Mouse (Mus musculus) adrenal gland, postnatal 4 days (tissue): ENCODE results near the gene Usp47. TPM values are rescaled to one million over a fixed set of nuclear protein-coding genes. Genes with fewer than 3 reads are reported as not detected.
"Not testable (repeated sequence)": the region's sequence is repeated elsewhere in the genome, so short reads cannot be mapped to it uniquely, and the experiment has no call there.

Source experiments
- DNase-seq, 2 experiments: peaks; one replicate each; pipeline ENCODE4 v3.0.0; 2021 to 2022; ENCODE audit warnings: low spot score in 2 of 2, mixed read lengths in 2 of 2
- total RNA-seq, 2 experiments: library from RNA; stranded (reverse); gene quantifications; 2 replicates each; pipeline ENCODE4 v1.2.3; 2021

Gene Usp47
- total RNA-seq, 2 experiments from 2014 or later, result 80.7 to 82.2 TPM

DNA sequence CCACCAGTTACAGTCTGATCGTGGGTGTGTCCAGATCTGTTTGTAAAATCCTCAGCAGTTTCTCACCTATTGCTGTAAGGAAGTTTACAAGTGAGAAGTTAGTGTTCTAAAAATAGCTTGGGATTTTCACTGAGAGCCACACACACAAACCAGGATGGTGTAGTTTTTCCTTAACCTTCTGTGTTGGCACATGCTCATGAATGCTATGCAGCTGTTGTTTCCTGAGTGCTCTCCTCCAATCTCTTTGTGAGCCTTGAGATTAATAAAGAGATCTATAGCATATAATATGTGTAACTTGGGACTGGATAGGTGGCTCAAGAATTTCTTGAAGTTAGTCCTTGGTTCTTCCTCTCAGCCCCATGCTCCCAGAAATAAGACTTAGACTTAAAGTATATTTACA is 13.3 kb downstream of the Usp47 start:
- DNase-seq, result no peak

DNA sequence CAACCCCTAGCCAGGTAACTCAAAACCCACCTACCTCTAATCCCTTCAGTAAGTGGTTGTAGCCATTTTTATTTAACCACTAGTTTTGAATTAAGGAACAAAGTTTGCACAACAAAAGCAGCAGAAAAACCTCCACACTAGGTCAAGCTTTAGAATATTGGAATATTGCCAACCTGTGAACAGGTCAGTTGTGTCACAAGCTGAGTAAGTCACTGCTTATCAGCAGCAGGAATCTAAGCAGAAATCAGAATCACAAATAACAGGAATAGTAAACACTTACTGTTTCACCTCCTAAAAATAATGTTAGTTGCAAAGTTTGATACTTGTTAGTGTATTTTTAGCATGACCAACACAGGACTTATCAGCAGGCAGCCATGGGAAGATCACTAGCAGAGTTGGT is 17.0 kb downstream of the Usp47 start:
- DNase-seq, result no peak

DNA sequence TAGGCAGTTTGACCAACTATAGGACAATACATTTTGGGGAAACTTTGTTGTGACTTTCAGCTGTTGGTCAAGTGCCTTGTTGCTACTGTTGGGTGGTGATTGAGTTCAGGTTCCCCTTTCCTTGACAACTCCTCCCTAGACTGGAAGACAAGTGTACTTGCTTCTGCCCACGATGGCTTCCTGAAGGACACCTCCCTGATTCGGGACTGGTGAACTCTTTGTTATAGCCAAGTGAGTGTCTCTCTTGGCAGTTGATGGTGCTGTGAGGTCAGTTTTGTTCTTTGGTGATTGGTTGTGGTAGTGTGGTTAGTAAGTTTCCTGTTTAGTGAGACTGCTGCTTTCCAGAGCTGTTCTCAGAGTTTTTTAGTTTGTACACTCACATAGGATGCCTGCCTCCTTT is 19.5 kb downstream of the Usp47 start:
- no peak for DNase-seq

DNA sequence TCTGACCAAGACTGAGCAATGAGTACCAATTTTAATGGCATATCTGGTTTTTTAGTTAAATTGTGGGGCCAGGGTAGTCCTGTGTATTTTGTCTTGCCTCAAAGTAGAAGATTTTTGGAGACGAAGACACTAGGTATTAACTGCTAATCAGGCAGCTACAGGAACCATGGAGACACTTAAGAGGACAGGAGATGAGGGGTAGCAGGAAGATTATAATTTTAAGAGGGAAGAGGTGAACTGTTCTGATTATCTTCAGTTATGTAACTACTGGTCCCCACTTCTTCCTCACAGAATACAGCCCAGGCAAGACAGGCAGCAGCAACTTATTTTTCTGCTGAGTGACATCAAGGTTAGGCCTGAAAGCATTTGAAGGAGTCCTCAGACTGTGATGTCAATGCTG is 21.9 kb downstream of the Usp47 start:
- DNase-seq, result no peak

DNA sequence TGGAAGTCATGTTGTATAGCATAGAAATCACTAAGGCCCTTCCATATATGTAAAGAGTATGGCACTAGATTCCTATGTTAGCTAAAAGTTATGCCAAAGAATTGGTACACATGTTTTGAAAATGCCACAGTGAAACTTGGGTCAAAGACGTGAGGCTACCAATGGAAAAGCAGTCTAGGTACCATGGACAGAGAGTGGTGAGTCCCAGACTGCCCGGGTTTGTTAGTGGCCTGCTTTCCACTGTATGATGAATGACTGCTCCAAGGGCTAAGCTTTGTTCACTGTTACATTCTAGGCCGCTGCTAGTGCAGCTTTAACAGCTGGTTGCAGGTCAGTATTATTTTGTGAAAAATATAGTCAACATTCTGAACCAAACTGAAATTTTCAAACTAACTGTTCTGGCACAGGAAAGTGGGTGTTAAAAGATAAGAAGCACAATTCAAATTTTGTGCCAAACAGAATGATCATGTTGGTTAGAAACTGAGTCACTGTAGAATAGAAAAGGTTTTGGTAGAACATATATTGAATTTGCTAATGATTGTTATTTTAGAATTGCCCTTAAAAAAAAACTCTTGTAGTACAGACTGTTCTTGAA is 22.6 kb downstream of the Usp47 start:
- DNase-seq, result no peak

DNA sequence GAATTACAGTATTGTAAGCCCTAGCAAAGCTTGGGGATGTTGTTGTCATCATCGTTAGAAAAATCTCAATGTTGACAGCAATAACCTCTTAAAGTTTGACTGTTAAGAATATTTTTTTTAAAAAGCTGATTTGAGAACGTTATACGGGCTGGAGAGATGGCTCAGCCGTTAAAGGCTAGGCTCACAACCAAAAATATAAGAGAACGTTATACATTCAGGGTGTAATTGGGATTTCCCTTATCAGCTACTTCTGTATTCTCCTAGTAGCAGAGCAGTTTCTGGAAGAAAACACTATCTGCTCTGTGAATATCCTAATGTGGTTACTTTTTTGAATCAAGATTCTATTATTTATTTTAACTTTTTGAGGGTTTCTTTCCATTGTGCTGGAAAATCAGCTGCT is 25.3 kb downstream of the Usp47 start:
- DNase-seq, result no peak

DNA sequence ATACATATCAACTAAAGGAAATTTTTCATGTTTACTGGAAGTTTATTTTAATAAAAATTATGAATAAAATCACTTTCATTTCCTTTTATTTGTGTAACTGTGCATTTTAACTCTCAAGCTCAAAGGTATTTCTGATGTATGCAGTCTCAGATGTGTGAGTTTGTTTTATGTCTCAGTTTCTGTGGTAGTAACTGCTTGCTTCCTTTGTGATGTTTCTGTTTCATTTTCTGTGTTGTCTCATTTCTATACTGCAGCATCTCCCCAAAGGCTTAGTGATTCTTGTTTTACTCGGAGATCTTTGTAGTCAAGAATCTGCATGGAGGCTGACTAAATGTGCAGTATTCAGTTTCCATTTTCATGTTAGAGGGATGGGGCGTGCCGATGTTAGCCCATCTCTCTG is 30.4 kb downstream of the Usp47 start:
- DNase-seq, result no peak

DNA sequence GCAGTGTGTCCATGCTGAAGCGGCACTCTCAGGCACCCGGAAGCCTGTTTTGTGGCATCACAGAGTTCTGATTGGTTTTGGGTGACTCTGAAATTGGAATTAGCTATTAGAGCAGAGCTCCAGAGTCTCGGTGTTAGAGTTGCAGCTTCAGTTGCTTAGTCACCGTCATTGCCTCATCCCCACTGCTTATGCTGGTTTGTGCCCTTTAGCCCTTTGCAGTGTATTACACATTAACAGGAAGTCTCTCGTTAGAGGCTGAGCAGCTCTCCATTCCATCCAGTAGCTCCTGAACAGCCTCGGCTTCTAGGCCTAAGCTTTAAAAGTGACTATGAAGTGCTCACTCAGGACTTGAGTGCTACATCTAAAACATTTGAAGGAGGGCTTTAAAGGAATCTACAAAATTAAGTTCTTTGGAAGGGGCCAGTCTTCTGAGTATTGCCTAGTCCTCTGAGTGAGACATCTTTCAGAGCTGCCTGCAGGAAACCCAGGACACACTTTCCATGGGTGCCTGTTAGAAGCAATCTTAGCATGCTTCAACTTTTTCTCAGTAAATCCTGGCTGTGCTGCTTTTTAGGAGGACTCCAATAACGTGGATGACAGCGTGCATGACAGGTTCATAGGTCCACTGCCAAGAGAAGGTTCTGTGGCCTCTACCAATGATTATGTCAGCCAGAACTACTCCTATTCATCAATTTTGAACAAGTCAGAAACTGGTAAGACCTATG is 32.8 kb downstream of the Usp47 start:
- no peak for DNase-seq

DNA sequence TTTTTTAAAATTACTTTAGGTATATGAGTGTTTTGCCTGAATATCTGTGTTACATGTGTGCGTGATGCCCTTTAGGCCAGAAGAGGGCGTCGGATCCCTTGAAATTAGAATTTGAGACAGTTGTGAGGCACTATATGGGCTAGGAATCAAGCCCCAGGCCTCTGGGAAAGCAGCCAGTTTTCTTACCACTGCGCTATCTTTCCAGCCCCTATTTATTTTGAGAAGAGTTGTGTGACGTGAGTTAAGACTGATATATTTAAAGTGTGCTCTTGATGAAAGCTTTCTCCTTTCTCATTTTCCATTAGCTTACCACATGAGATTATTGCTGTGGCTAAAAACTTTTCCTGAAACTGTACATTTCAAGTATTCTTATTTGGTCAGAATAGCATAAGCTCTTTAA is 51.6 kb downstream of the Usp47 start:
- no peak for DNase-seq

DNA sequence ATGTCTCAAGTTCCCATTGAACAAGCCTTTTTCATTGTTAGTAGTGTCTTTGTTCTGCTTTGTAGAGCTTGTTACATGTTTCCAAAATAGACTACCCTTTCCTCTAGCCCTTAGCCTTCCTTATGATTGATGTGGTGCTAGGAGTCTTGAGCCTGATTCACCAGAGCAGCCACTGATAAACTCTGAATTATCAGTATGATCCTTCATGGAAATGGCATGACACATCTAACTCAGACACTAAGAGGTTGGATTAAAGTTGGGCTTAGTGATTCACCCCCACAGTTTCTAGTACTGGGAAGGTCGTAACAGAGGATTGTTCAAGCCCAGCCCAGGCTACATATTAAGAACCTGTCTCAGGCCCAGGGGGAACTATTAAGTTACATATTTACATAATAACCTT is 59.3 kb downstream of the Usp47 start:
- DNase-seq, result no peak

DNA sequence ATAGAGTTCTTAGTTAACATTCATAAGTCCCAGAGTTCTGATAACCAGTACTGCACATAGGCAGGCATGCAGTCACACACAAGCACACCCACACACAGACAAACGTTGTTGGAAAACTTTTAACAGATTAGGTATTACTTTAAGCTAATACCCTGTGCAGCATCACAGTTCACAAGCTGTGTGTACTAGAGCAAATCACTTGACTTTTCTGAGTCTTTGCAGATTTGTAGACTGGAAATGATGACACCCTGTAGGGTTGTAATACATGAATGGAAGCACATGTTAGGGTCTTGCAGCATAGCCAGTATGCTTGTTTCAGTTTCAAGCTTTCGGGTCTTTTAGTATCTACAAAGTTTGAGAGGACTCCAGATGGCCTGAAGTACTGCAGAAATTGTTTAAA is 60.9 kb downstream of the Usp47 start:
- DNase-seq, result no peak

DNA sequence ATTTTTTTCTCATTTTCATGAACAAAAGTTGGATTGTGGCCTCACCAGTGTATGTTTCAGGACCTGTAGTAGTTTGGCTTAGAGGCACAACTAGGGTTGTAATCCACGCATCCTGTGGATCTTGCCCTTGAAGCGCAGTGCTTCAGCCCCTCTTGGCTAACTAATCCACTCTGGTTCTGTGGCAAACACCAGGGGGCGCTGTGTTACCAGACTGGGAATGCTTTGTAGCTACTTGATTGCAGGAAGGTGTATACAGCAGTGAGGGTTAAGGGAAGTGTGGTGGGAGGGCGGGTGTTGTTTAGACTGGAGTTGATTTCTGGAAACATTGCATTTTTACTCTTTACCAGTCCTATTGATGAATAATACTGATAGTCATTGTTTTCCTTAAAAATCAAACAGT is 61.8 kb downstream of the Usp47 start:
- peak; percentile 74 to 76 for DNase-seq

DNA sequence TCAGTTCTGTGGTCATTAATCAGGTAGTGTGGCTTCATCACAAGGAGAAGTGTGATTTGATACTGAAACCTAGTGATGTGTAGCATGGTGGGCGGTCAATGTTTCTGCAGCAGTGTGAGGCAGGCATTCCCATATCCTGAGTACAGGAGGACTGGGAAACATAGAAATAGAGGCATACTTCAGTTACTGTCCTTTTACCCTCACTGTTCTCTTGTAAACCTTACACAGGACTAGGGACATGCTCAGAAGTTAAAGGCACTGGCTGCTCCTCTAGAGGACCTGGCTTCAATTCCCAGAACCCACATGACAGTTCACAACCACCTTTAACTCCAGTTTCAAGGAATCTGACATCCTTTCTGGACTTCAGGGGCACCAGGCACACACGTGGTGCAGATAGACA is 62.9 kb downstream of the Usp47 start:
- no peak for DNase-seq

DNA sequence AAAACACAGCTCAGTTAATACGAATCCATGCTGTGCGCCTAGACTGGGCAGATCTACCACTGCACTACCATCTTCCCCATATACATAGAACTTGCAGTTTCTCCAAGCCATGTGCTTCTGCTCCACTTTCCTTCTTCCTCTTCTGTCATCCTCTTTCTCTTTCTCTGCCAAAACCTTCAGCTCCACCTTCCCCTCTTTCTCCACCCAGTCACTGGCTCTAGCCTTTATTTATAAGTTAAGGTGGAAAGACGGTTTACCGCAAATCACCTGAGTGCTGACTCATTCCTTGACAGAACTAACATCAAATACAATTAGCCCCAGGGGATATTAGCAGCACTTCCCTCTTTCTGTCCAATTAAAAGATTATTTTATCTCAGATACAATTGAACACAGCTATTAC is 71.6 kb downstream of the Usp47 start:
- not testable (repeated sequence) for DNase-seq

DNA sequence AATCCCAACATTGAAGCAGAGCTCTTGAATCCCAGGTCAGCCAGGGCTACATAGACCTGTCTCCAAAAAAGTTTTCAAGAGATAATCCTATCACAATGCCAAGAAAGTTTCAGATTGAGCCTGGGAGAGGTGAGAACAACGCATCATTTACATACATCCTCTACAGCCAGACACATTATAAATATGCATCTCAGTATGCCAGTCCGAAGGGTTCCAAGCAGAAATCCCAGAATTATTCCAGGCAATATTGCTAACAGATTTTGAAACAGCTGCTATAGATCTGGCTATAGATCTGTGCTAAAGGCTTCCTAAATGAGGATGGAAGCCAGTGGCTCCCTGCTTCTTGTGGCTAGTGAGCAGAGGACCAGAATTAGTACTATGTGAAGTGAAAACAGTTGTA is 77.6 kb downstream of the Usp47 start:
- DNase-seq, result no peak

DNA sequence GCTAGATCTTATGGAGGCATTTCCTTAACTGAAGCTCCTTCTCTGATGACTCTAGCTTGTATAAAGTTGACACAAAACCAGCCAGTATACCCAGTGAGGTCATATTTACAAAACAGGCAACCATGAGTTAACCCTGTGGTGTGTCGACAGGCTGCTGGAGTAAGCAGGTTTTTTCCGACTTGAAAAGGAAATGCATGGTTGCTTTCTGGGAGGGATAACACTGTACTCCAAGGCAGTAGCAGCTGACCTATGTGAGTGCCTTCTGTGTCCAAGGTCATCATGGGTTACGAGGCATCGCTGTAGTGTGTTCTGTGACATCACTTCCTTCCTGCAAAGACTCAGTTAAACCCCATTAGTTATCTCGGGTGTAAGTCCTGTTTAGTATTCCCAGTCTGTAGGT is 79.6 kb downstream of the Usp47 start:
- DNase-seq, result no peak

DNA sequence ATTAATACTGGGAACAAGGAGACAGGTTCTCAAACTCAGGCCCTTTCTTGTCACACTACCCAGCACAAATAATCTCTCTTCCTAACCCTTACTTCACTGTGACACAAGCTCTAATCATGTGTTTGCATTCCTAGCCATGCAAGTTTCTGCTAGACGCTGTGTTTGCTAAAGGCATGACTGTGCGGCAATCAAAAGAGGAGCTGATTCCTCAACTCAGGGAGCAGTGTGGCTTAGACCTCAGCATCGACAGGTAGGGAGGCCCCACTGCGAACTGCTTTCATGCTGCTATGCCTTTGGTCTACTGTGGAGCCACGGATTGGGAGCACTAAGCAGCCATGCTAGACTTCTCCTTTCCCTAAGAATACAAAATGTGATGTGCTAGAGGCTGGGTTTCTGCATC is 80.5 kb downstream of the Usp47 start:
- no peak for DNase-seq

DNA sequence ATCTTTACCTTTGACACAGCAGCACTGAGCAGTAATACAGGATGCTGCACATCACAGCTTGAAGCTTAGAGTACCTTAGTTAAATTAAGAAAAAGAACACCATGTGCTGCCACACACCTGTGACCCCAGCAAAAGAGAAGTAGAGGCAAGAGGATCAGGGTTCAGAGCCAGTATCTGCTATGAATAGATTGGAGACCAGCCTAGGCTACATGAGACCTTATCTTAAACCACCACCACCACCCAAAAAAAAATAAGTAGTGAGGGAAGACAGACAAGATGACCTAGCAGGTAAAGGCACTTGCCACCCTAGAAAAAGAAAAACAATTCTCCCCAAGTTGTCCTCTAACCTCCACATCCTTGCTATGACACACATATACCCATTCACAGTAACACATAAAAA is 85.5 kb downstream of the Usp47 start:
- no peak for DNase-seq

DNA sequence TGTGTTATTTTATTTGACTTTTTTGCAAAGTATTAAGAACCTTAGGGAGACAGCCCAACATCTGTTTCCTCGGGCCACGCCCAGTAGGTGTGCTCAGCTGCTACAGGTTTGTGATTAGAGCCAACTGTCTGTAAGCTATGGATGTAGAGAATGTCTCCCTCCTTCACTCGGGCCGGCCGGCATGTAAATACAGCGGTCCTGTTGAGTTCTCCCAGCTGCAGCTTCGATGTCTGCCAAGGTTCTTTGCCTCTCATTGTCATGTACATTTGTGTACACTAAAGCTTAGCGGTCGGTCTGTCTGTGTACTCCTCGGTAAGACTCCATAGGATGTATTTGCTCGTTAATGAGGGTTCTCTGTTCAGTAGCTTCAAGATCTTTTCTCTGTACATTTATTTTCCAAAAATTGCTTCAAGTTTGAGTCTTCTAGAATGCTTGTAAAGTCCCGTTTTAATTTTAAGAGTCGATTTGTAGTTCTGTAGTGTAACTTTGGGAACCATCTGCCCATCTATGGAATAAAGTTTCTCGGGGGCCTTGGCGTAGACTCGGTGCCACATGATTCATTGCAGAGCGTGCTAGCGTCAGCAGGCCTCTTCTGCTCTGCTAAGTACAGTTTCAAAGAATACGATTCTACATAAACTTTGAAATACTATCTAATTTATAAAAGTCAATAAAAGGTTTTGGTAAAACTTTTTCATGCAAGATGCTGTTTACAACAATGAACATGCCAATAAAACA is 87.5 kb downstream of the Usp47 start:
- DNase-seq, result no peak

DNA sequence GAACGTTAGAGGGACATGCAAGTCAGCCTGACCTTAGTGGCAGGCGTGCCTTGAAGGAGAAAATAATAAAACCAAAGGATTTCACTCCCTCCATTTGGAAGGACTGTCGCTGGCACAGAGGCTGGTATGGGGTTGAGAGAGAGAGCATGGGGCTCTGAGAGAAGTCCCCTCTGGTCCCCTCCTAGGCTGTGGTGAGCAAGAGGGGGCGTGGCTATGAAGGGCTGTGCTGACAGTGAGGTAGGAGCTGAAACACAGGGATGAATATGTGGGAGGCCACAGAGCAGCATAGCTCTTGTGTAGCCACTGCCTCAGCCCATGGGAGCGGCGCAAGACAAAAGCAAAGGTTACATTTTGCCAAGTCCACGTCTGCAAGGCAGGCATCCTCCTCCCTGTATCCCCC is 94.2 kb downstream of the Usp47 start:
- no peak for DNase-seq

DNA sequence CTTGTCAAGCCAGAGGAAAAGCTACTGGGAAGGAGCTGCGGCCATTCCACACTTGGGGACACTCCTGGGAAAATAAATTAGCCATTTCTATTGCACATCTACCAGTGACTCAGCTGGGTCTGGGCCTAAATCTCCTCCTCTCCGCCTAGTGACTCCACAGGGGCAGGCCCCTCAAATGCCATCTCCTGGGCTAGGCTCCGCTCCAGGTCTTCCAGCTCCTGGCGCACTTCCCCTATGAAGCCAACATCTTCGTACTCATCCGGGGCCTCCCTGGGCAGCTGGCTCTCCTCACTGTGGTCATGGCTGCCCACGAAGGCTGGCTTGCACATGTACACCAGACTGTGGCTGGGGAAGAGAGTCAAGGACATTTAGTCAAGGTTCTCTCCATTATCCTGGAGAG is 94.8 kb downstream of the Usp47 start:
- DNase-seq, result no peak

DNA sequence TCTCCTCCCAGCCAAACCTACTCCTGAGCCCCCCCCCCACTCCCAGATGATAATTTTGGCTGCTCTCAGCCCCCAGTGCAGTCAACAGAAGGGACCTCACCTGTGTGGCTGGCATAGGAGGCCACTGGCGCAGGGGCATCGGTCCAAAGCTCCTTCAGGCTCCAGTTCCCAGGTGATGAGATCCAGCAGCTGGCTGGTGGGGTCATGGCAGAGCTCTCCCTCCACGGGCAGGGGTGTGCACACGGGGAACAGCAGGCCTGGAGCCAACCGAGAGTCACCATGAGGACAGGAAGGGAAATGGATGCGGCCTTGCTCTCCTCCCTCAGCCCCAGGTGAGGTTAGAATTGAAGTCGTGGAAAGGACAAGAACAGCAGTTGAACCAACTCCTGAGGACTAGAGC is 95.9 kb downstream of the Usp47 start:
- no peak for DNase-seq
